Mouse (Mus musculus): ENCODE measurements around the gene Gpr171.
"Not testable (repeated sequence)": the region's sequence is repeated elsewhere in the genome, so short reads cannot be mapped to it uniquely, and the experiment has no call there.

Gene Gpr171

GRCm38 (mm10) chr3:59101218-59101986 lies at the start of gene Gpr171:
Gene Gpr171 (minus strand): TSS chr3:59101821.
- no peak for DNase-seq (ENCODE audit: low read depth, low spot score)

DNA sequence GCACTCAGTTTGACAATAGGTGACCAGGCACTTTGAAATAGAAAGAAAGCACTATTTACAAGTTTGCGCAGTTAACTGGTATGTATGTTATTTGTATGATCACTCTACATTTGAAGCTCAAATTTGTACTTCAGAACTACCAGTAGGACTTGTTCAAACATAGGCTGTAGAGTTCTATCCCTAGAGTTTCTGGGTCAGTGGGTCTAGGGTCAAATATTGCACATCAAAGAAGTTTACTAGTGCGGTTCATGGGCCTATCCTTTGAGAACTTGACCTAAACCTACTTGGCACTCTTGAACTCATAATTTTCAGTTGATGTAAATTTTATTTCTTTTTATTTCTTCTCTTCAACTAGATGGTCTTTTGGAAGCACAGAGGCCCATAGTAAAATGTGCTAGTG lies 49.0 kb upstream of the Gpr171 start:
- no peak for DNase-seq (ENCODE audit: low read depth, low spot score)

- DNase-seq (ENCODE audit: low read depth, low spot score), result no peak
These were observed 48.0 kb upstream of the Gpr171 start for GRCm38 (mm10) chr3:59149646-59150045.

- DNase-seq (ENCODE audit: low read depth, low spot score), result no peak
These were observed 43.6 kb upstream of the Gpr171 start for GRCm38 (mm10) chr3:59145194-59145593.

DNA sequence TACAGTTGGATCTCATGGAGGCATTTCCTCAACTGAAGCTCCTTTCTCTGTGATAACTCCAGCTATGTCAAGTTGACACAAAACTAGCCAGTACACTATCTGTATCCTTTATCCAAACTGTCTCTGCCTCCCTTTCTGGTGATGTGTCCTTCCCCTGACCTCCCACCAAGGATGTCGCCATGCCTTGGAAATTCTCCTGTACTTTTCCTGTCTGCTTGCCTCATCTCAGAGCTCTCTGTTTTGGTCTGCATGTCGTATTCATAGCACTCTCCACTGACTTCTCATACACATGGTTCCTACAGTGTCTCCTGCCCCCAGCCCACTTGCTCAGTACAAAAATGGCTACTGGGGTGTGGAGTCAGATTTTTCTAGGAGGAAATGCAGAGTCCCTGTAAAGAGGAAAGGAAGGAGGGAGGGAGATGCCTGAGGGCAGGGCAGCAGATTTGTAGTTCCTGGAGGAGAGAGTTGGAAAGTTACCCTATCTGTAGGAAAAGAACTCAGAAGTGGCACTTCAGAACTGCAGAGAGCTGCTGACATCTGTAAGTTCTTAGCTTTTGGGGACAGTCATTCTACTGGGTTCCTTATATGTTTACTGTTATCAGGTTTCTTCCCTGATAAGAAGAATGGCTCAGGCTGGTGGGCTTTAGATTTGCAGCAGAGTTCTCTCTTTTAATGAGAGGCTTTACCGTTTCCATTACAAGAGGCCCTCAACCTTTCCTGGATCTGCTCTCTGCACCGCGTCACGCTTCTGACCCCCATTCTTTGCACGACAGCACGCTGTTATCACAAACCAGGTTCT lies 40.1 kb upstream of the Gpr171 start:
- no peak for DNase-seq (ENCODE audit: low read depth, low spot score)

GRCm38 (mm10) chr3:59140941-59141340 lies 39.3 kb upstream of the Gpr171 start:
- DNase-seq (ENCODE audit: low read depth, low spot score), result not testable (repeated sequence)

- DNase-seq (ENCODE audit: low read depth, low spot score), result no peak
These were observed 38.5 kb upstream of the Gpr171 start for GRCm38 (mm10) chr3:59140115-59140514.

- no peak for DNase-seq (ENCODE audit: low read depth, low spot score)
These were observed 38.0 kb upstream of the Gpr171 start for GRCm38 (mm10) chr3:59139651-59140051.

DNA sequence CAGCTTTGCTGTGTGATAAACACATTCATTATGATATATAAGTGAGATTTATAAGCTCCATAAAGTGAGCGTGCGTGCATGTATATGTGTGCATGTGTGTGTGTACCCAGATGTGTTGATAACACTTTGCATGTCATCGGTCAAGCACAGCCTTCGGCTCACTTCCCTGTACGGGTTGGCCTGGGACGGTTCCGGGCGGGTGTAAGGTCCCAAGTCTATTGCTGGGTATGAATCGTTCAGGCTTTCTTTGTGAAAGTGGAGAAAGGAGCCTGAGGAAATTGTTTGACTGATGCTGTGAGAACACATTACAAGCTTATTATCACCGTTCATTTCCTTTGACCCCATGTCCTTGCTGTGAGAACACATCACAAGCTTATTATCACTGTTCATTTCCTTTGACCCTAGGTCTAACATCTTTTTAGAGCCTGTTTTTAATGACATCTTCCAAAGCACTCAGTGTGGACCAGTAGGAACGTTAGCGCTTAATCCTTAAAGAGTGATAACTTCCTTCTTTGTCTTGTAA lies 37.4 kb upstream of the Gpr171 start:
- DNase-seq (ENCODE audit: low read depth, low spot score), result no peak

- DNase-seq (ENCODE audit: low read depth, low spot score), result no peak
These were observed 34.5 kb upstream of the Gpr171 start for GRCm38 (mm10) chr3:59135911-59136653.

DNA sequence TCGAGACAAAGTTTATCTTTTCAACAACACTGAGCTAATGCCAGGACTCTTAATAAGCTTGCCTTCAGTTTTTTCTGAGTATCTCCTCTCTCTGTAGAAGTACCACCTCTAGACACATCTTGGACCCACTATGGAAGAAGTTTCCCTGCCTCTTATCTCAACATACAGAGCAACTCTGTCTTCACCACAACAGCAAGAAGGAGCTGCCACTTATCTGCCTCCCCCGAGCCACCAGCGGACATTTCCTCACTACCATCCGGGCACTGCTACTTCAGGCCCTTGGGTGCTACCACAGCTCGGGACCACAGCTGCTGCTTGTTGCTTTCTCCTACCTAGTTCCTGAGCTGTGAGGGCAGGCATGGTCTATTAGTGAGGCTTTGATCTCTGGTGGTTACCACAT lies 31.6 kb upstream of the Gpr171 start:
- no peak for DNase-seq (ENCODE audit: low read depth, low spot score)

DNA sequence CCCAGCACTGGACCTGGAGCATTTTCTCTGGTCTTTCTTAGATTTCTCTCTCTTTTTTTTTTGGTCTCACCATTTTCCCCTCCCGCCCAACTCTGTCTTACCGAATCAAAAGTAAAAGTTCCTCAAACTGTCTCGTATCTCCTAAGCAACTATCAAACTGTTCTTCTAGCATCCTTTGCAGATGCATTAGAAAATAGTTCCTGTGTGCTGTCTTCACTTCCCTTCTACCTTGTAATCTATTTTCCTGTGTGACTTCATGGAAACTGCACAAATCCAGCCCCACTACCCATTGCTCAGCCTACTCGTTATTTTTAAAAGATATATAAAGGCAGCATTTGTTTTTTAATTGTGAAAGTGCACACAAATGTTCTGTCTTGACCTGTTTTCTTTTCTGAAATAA lies 30.3 kb upstream of the Gpr171 start:
- DNase-seq (ENCODE audit: low read depth, low spot score), result no peak

DNA sequence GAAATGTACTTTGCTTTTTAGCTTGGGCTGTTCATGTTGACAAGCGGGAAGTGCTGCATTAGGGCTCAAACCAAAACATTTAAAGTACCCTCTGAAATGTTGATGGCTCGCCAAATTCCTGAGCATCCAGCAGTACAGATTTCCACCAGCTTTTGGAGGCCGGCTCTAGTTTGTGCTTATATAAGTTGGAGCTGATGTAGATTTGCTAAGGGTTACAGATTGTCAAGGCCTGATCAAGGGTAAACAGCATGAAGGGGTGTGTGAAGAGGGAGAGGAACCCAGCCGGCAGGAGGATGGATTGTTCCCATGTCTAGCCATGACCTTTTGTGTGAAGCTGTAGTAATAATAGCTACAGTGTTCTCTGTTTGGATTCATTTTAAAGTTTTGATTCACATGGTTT lies 29.5 kb upstream of the Gpr171 start:
- DNase-seq (ENCODE audit: low read depth, low spot score), result no peak

DNA sequence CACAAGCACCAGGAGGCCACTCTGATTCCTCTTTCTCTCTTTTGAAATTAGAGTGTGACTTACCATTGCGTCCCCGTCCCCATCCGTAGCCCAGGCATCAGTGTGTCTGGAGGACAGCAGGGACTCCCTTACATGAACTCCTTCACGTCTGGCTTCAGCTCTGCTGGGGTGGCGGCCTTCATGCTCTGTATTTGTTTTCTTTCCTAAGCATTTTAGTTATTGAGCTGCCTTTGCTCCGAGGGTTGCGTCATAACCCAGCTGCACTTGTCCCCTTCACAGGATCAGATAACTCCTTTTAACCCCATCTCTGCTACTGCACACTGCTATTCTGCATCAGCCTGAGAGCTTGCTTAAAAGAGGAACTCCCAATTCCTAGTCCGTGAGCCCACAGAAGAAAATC lies 28.8 kb upstream of the Gpr171 start:
- DNase-seq (ENCODE audit: low read depth, low spot score), result no peak

DNA sequence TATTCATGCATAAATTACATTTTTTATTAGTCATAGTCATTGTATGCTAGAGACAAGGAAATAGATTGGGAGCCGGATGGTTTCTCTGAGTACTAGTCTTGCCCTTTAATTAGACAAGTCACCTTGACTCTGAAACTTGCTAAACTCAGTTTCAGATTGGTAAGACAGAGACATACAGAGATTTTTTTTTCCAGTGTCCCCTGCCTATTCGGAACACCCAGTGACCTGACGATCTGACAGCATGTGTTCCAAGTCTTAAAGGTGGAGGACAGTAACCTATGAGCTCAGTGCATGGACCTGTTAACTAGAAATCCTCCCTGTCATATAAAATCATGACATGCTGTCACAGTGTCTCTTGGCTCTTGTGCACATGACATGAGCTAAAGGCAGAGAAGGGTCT lies 27.9 kb upstream of the Gpr171 start:
- no peak for DNase-seq (ENCODE audit: low read depth, low spot score)

GRCm38 (mm10) chr3:59128681-59129080 lies 27.1 kb upstream of the Gpr171 start:
- no peak for DNase-seq (ENCODE audit: low read depth, low spot score)

GRCm38 (mm10) chr3:59125783-59126555 lies 24.3 kb upstream of the Gpr171 start:
- no peak for DNase-seq (ENCODE audit: low read depth, low spot score)

GRCm38 (mm10) chr3:59125022-59125421 lies 23.4 kb upstream of the Gpr171 start:
- DNase-seq (ENCODE audit: low read depth, low spot score), result no peak

DNA sequence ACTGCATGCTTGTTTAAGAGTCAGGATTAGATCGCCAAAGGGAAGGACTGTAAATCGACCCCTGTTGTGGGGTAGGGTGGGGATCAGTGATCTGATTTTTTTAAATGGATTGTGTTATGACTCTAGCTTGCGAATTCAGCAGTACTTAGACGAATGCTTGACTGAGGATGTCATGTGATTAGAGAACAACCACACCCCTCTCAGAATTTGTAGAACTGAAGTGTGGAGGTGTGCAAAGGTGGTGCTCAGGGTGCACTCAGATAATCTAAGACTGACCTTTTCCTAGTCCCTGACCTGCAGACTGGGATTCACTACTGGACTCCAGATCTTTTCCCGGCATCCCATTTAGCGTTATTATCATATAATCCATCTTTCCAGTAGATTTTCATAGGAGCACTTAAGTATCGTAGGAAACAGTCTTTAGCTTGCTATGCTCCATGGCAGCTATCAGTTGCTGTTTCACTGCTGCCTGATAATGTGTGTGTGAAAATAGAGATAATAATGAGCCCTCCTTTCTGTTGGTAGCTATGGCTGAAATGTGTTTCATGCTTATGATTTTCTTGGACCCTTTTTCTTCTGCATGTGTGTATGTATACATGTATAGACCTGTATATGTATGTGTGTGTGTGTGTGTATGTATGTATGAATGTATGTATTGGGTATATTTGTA lies 20.3 kb upstream of the Gpr171 start:
- no peak for DNase-seq (ENCODE audit: low read depth, low spot score)

DNA sequence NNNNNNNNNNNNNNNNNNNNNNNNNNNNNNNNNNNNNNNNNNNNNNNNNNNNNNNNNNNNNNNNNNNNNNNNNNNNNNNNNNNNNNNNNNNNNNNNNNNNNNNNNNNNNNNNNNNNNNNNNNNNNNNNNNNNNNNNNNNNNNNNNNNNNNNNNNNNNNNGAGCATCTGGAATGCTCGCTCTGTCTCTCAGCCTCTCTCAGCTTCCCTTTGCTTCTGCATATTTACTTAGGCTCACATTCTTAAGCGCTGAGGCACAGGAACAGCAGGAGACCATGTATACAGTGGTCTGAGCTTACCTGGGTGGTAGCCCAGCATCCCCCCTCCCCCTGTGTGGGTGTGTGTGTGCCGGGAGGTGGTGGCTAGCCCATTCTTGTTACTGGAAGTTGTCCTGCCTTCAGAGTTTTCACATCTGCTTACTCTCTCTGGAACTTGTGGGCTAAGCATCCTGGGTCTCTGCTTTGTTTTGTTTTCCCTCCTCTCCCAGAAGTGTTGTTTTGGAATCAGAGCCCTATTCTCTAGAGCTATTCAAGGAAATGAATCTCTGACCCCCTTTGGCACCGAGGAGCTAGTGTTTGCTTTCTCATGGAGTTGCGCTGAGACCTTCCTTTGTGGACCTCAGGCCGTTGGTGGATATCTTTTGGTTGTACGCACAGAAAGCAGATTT lies 19.6 kb upstream of the Gpr171 start:
- peak; percentile 82 for DNase-seq (ENCODE audit: low read depth, low spot score)

Measured in R1 (cell line).